Mouse (Mus musculus) forebrain, postnatal 0 days (tissue): ENCODE measurements around the gene Abl1. TPM values are rescaled to one million over a fixed set of nuclear protein-coding genes. Genes with fewer than 3 reads are reported as not detected.

ENCODE experiments used
- ATAC-seq: fragments of 200-750 bp; cut with Nextera tagmentation; 2 replicates; pipeline ENCODE4 v1.8.0; 2017; ENCODE audit warnings: mild to moderate bottlenecking, moderate library complexity
- DNase-seq: peaks from one replicate; pipeline ENCODE4 v3.0.0-alpha.2; 2015
- H3K27ac ChIP-seq: fragments of 300-500 bp; sonication (generic); 2 replicates; pipeline ENCODE4 v1.5.1; 2014; ENCODE audit warnings: low read depth, mild to moderate bottlenecking, antibody characterized with exemption, low read length, moderate library complexity, mixed read lengths
- H3K27me3 ChIP-seq: fragments of 300-500 bp; sonication (generic); 2 replicates; pipeline ENCODE4 v1.6.1; 2014; ENCODE audit warnings: mild to moderate bottlenecking, low read length, mixed read lengths; ENCODE audit not compliant: insufficient read depth
- H3K36me3 ChIP-seq: fragments of 300-500 bp; sonication (generic); 2 replicates; pipeline ENCODE4 v1.6.1; 2014; ENCODE audit warnings: mild to moderate bottlenecking, moderate library complexity; ENCODE audit not compliant: insufficient read depth
- H3K4me1 ChIP-seq: fragments of 300-500 bp; sonication (generic); 2 replicates; pipeline ENCODE4 v1.6.1; 2014; ENCODE audit warnings: antibody characterized with exemption; ENCODE audit not compliant: insufficient read depth
- H3K4me2 ChIP-seq: fragments of 300-500 bp; sonication (generic); 2 replicates; pipeline ENCODE4 v1.6.1; 2014; ENCODE audit warnings: low read depth, mild to moderate bottlenecking, moderate library complexity
- H3K4me3 ChIP-seq: fragments of 300-500 bp; sonication (generic); 2 replicates; pipeline ENCODE4 v1.5.1; 2014; ENCODE audit warnings: low read depth, low read length, mixed read lengths
- H3K9ac ChIP-seq: fragments of 300-500 bp; sonication (generic); 2 replicates; pipeline ENCODE4 v1.6.1; 2014; ENCODE audit warnings: mild to moderate bottlenecking
- H3K9me3 ChIP-seq: fragments of 300-500 bp; sonication (generic); 2 replicates; pipeline ENCODE4 v1.6.1; 2016; ENCODE audit warnings: low read length
- CTCF ChIP-seq: sonication (generic); IDR thresholded peaks from 2 replicates; pipeline ENCODE4 v1.5.1; 2016; ENCODE audit warnings: antibody characterized with exemption, control low read depth, low read depth
- WGBS: fragments of 180-500 bp; shearing (Covaris S2); extraction: QIAGEN DNeasy Blood & Tissue Kit; methylation state at CpG from one replicate; pipeline ENCODE4 v1.1.7; 2014; 5-methylcytosine and 5-hydroxymethylcytosine counted together
- polyA plus RNA-seq: library from polyadenylated mRNA; unstranded; fragments of >200 nt; fragmentation: Nextera tagmentation; extraction: Ambion mirVana; gene quantifications from 2 replicates; pipeline ENCODE4 v1.2.1, GENCODE M21; 2015
- total RNA-seq: library from RNA; depleted of rRNA; stranded (reverse); fragments of >200 nt; gene quantifications from 2 replicates; pipeline ENCODE4 v1.2.3, GENCODE M21; 2014; rRNA removed

Abl1 gene
- 48.1 and 54.0 TPM in 2 replicates for total RNA-seq
- 12.4 and 12.5 TPM in 2 replicates for polyA plus RNA-seq

DNA sequence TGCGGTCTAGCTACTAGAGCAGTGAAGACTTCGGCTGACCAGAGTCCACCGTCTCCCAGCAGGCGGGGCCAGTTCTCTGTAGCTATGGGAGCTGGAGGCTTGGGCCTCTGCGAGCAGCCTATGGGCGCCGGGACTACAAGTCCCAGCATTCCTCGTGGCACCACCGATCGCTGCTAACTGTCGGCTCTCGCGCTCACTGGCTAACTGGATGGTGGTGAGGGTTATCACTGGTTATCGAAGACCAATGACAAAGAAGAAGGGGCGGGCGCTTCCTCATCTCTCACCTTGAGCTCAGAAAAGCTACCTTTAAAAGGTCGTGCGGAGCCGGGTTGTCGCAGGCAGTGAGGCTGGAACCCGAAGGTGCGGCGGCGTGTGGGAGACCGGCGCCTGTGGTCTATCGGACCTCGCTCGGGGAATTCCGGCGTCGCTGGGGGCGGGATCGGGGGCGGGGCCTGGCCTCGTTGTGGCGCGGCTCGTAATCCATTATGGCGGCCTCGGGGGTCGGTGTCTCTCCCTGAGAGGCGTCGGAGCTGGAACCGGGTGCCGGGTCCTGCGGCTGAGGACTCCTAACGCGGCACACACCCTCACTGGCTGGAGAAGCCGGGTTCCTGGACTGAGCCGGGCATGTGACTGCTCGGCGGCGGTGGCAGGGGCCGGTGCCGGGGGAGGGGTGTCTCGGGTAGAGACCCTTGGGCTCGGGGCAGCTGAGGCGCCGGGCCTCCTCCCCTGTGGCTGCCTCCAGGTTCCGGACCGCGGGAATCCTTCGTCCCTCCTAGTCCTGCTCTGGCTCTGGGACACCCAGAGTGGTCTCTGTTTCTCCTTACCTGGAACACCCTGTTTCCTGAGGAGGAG lies at the start of gene Abl1:
Gene Abl1 (plus strand): TSS at position 303 of the 852 bp plus-strand sequence.
- ATAC-seq (peak; percentile 100), DNase-seq (peak; percentile 97)
- H3K36me3 ChIP-seq = no peaks in the 10 kb centered on the region
- H3K27ac ChIP-seq = peak within 1 kb of the TSS; percentile 93
- H3K4me2 ChIP-seq = peak within 1 kb of the TSS; percentile 72
- no peaks in the 10 kb centered on the region for H3K27me3 ChIP-seq
- peaks cover 25% of the 10 kb centered on the region for H3K4me1 ChIP-seq
- TF ChIP-seq CTCF = peak; percentile 54
- H3K9me3 ChIP-seq = no peaks in the 10 kb centered on the region
- H3K9ac ChIP-seq = peak within 1 kb of the TSS; percentile 88
- peak within 1 kb of the TSS; percentile 88 for H3K4me3 ChIP-seq
- 1% methylated on average over 64 of the region's 64 CpGs for WGBS

DNA sequence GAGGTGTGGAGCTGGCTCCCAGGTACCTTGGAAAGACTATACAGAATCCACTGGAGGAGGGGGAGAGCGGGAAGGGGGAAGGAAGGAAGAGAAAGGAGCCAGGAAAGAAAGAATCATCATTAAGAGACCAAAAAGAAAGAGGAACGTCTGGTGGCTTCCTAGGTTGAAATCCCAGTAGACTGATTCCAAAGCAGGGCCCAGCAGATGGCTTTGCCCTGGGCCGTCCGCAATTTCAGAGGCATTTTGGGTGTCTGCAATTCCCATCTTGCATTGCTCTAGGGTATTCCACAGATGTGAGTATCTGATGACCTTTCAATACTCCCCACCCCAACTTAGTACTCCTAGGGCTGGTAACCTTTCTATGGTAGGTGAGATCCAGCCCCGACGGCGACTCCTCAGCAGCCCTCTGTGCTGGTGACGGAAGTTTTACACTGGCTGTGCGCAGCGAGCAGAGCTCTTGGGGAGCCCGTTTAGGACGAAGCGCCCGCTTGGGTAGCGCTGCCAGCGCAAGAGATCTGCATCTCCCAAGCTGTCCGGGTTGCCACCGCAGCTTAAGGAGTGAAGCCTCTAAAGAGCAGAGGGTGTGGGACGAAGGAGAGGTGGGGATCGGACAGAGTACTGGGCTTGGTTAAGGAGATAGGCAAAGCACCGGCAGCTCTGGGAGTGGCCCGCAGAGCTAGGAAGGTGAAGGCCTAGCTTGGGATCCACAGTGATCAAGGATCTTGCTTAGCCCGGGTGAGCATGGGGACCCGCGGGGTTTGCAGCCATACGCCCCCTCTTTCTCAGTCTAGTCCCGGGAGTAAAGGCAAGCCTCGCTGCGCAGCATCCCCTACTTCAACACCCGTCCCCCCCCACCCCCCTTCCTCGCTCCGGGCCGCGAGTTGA lies 49.4 kb upstream of the Abl1 start:
- 4% methylated on average over 30 of the region's 34 CpGs for WGBS
- H3K27ac ChIP-seq = no peak overlapping the region

DNA sequence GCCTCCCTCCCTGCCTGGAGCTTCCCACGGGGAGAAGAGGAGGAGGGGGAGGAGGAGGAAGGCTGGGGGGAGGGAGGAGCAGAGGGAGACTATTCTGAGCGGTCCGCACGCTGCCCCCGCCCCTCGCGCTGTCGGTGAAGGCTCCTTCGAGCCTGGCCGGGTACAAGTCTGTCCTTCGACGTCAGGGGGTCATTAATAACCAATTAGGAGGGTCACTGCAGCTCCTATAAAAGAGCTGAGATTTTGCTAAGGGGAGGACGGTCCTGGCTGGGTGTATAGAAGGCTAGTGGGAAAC lies 48.8 kb upstream of the Abl1 start:
- WGBS = under 1% methylated on average over 12 of the region's 13 CpGs
- DNase-seq = no peak
- H3K27me3 ChIP-seq = peaks cover 81% of the 10 kb centered on the region
- H3K4me1 ChIP-seq = peaks cover 8% of the 10 kb centered on the region
- TF ChIP-seq CTCF = no peak
- no peak overlapping the region for H3K27ac ChIP-seq
- H3K9ac ChIP-seq = no peak overlapping the region
- H3K4me2 ChIP-seq = no peak overlapping the region
- H3K4me3 ChIP-seq = no peak overlapping the region; the same call in 1 of the 2 replicates
- no peaks in the 10 kb centered on the region for H3K36me3 ChIP-seq
- ATAC-seq = no peak
- no peaks in the 10 kb centered on the region for H3K9me3 ChIP-seq

More for the DNA sequence above, 49.4 kb upstream of the Abl1 start:
- Histone ChIP-seq H3K4me1 (peaks cover 8% of the 10 kb centered on the region), H3K9ac (no peak overlapping the region), H3K4me2 (no peak overlapping the region), H3K4me3 (no peak overlapping the region; the same call in 1 of the 2 replicates), H3K27me3 (peaks cover 82% of the 10 kb centered on the region), H3K9me3 (no peaks in the 10 kb centered on the region), H3K36me3 (no peaks in the 10 kb centered on the region)
- no peak for ATAC-seq
- DNase-seq = no peak
- TF ChIP-seq CTCF = no peak

DNA sequence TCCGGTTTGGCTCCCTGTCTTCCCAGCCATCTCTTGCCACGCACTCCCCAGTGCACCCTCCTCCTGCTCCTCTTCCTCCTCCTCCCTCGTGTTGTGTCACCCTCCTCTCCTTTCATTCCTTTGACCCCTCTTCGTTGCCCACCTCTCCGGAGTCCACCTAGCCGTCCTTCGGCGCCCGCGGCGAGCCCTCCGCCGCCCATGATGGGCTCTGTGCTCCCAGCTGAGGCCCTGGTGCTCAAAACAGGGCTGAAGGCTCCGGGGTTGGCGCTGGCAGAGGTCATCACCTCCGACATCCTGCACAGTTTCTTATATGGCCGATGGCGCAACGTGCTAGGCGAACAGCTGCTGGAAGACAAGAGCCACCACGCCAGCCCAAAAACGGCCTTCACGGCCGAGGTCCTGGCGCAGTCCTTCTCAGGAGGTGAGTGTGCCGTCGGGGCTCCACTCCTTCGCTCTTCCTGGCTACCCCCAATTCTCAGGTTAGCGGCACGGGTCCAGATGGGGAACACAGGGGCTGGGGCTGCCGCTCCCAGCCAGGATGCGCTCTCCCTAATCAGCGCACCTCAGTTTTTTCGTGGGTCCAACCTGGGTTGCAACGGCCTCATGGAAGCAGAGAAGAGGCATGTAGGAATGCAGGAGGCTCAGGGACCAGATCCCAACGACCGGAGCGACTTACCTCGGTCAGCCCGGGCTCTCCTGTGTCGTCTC lies 48.1 kb upstream of the Abl1 start, which contains the start of gene Prdm12:
Gene Prdm12 (plus strand): TSS at position 137 of the 708 bp plus-strand sequence.
- peak within 1 kb of the TSS; percentile 11 for H3K4me3 ChIP-seq
- no peak within 1 kb of the TSS for H3K4me2 ChIP-seq
- H3K27me3 ChIP-seq = peaks cover 76% of the 10 kb centered on the region
- no peak within 1 kb of the TSS for H3K9ac ChIP-seq
- H3K27ac ChIP-seq = no peak within 1 kb of the TSS
- TF ChIP-seq CTCF = no peak
- no peaks in the 10 kb centered on the region for H3K36me3 ChIP-seq
- WGBS = 3% methylated on average over 41 of the region's 41 CpGs
- no peaks in the 10 kb centered on the region for H3K9me3 ChIP-seq
- no peak for DNase-seq
- ATAC-seq = no peak
- peaks cover 8% of the 10 kb centered on the region for H3K4me1 ChIP-seq

DNA sequence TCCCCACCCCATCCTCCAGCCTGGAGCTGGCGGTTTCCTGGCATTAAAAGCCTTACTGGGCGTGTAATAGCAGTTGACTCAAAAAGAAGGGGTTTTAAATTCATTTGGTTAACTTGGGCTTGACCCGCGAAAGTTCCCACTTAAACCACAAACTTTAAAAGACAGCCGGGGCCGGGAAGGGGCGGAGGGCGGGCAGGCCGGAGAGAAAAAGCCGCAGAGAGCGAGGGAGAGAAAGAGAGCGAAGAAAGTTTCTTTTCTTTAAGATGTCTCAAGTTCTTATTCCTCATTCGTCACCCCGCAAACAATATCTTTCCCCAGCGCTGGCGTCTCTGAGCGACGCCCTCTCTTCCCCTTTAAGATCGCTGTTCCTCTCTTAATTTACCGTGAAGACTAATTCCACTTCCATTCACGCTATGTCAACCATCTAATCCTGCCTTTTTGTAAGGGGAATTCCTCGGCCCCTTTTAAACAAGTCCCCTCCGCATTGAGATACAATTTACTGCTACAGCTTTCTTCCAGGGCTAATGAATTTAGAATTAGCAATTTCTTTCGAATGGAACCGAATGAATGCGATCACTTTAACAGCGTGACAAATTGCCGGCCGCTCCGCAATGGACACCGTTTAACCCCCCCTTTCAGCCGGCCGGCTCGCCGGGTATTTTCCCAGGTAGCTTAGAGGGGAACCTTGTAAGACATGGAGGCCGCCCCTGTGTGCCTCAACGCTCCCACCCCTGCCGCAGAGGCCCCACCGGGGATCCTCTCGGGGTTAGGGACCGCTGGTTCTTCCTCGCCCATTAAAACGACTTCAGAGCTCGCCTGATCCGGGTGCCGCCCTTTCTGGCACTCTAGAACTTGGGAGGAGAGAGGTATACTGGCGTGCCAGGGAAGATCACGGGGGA lies 47.3 kb upstream of the Abl1 start:
- Histone ChIP-seq H3K36me3 (no peaks in the 10 kb centered on the region), H3K4me3 (peak overlapping the region; percentile 7; the same call in 1 of the 2 replicates), H3K27me3 (peaks cover 68% of the 10 kb centered on the region), H3K27ac (no peak overlapping the region), H3K4me2 (no peak overlapping the region), H3K9me3 (no peaks in the 10 kb centered on the region), H3K4me1 (peaks cover 8% of the 10 kb centered on the region), H3K9ac (no peak overlapping the region)
- 2% methylated on average over 48 of the region's 48 CpGs for WGBS
- ATAC-seq (no peak), DNase-seq (peak; percentile 35)
- no peak for TF ChIP-seq CTCF

DNA sequence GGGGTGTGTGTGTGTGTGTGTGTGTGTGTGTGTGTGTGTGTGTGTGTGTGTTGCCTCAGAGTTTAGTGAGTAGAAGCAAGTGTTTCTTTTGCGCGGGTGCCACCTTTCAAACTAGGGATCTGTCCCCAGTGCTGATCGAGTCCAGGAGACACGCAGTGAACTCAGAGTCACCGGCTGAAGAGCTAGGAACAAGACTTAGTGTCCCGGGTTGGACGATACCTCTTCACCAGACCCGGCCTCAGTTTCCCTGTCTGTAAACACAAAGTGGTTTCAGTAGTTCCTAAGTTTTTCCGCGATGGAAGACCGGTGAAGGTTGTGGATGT lies 46.7 kb upstream of the Abl1 start:
- TF ChIP-seq CTCF = no peak
- WGBS = under 1% methylated on average over 11 of the region's 11 CpGs
- no peaks in the 10 kb centered on the region for H3K9me3 ChIP-seq
- H3K4me2 ChIP-seq = no peak overlapping the region
- H3K4me3 ChIP-seq = no peak overlapping the region
- peaks cover 3% of the 10 kb centered on the region for H3K4me1 ChIP-seq
- no peak overlapping the region for H3K27ac ChIP-seq
- H3K9ac ChIP-seq = no peak overlapping the region
- no peak for ATAC-seq
- no peaks in the 10 kb centered on the region for H3K36me3 ChIP-seq
- no peak for DNase-seq
- H3K27me3 ChIP-seq = peaks cover 62% of the 10 kb centered on the region
